Mouse (Mus musculus) hindbrain, embryonic 16.5 days (tissue): ENCODE measurements around the gene Olfr457. TPM values are rescaled to one million over a fixed set of nuclear protein-coding genes. Genes with fewer than 3 reads are reported as not detected.
"Not testable (repeated sequence)": the region's sequence is repeated elsewhere in the genome, so short reads cannot be mapped to it uniquely, and the experiment has no call there.

Source experiments
- ATAC-seq: fragments of 200-750 bp; cut with Nextera tagmentation; 2 replicates; pipeline ENCODE4 v1.8.0; 2017; ENCODE audit warnings: moderate TSS enrichment, moderate library complexity
- H3K27ac ChIP-seq: fragments of 300-500 bp; sonication (generic); 2 replicates; pipeline ENCODE4 v1.5.1; 2014; ENCODE audit warnings: low read depth, mild to moderate bottlenecking, control low read depth, low read length, moderate library complexity
- H3K27me3 ChIP-seq: fragments of 300-500 bp; sonication (generic); replicated peaks from 2 replicates; pipeline ENCODE4 v1.6.1; 2014; ENCODE audit warnings: low read length; ENCODE audit not compliant: control insufficient read depth, insufficient read depth
- H3K36me3 ChIP-seq: fragments of 300-500 bp; sonication (generic); 2 replicates; pipeline ENCODE4 v1.6.1; 2014; ENCODE audit warnings: mild to moderate bottlenecking, low read length, moderate library complexity, mixed read lengths; ENCODE audit not compliant: control insufficient read depth, insufficient read depth
- H3K4me1 ChIP-seq: fragments of 300-500 bp; sonication (generic); 2 replicates; pipeline ENCODE4 v1.6.1; 2014; ENCODE audit warnings: low read depth, low read length; ENCODE audit not compliant: control insufficient read depth, insufficient read depth
- H3K4me2 ChIP-seq: fragments of 300-500 bp; sonication (generic); 2 replicates; pipeline ENCODE4 v1.6.1; 2014; ENCODE audit warnings: mild to moderate bottlenecking, low read length, control low read depth, moderate library complexity
- H3K4me3 ChIP-seq: fragments of 300-500 bp; sonication (generic); 2 replicates; pipeline ENCODE4 v1.5.1; 2014; ENCODE audit warnings: mild to moderate bottlenecking, low read length, control low read depth, moderate library complexity
- H3K9ac ChIP-seq: fragments of 300-500 bp; sonication (generic); 2 replicates; pipeline ENCODE4 v1.6.1; 2014; ENCODE audit warnings: low read depth, mild to moderate bottlenecking, control low read depth, low read length, moderate library complexity
- H3K9me3 ChIP-seq: fragments of 300-500 bp; sonication (generic); 2 replicates; pipeline ENCODE4 v1.6.1; 2014; ENCODE audit warnings: mild to moderate bottlenecking, low read length, moderate library complexity; ENCODE audit not compliant: control insufficient read depth
- WGBS: fragments of 180-500 bp; shearing (Covaris S2); extraction: QIAGEN DNeasy Blood & Tissue Kit; methylation state at CpG from one replicate; pipeline ENCODE4 v1.1.7; 2014; 5-methylcytosine and 5-hydroxymethylcytosine counted together
- polyA plus RNA-seq: library from polyadenylated mRNA; unstranded; fragments of >200 nt; fragmentation: Nextera tagmentation; extraction: Ambion mirVana; gene quantifications from 2 replicates; pipeline ENCODE4 v1.2.1, GENCODE M21; 2015

The Olfr457 gene
- polyA plus RNA-seq = 0.12 TPM in 1 of 2 replicates, not detected in the other

- WGBS = 81% methylated on average over 1 of the region's 1 CpGs
- Histone ChIP-seq H3K4me3 (no peak within 1 kb of the TSS), H3K9me3 (no peaks in the 10 kb centered on the region), H3K27ac (no peak within 1 kb of the TSS), H3K27me3 (no peaks in the 10 kb centered on the region), H3K4me2 (no peak within 1 kb of the TSS), H3K9ac (no peak within 1 kb of the TSS), H3K4me1 (no peaks in the 10 kb centered on the region), H3K36me3 (no peaks in the 10 kb centered on the region)
- ATAC-seq = no peak
These were observed at the start of gene Olfr457 for GRCm38 (mm10) chr6:42476235-42476634. Gene Olfr457 (minus strand): TSS chr6:42476335.

DNA sequence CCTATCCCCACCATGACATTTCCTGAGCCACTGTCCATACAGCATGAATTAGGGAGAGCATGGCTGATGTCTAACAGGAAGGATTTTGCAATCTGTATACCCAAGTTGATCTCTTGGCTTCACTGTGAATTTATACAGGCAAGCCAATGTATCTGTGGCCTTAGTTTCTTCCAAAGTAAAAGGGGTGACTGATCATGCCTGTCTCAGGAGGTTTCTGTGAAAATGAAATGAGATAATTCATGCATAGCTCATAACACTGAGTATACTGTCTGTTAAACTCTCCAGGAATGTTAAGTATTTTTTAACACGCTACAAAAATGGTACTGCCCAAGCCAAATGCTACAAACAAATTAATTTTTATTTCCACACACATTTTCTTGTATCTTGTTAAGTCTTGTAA lies 37.3 kb upstream of the Olfr457 start:
- H3K9me3 ChIP-seq = no peaks in the 10 kb centered on the region
- no peaks in the 10 kb centered on the region for H3K36me3 ChIP-seq
- WGBS = 80% methylated on average over 1 of the region's 1 CpGs
- H3K4me2 ChIP-seq = no peak overlapping the region
- H3K27me3 ChIP-seq = no peaks in the 10 kb centered on the region
- no peak for ATAC-seq
- H3K4me3 ChIP-seq = no peak overlapping the region
- no peak overlapping the region for H3K27ac ChIP-seq
- no peak overlapping the region for H3K9ac ChIP-seq
- H3K4me1 ChIP-seq = no peaks in the 10 kb centered on the region

- ATAC-seq = no peak
These were observed 33.2 kb upstream of the Olfr457 start for GRCm38 (mm10) chr6:42509311-42509710.

GRCm38 (mm10) chr6:42503478-42503877 lies 27.3 kb upstream of the Olfr457 start:
- WGBS = 78% methylated on average over 2 of the region's 2 CpGs
- Histone ChIP-seq H3K4me2 (no peak overlapping the region), H3K4me3 (no peak overlapping the region), H3K4me1 (no peaks in the 10 kb centered on the region), H3K9ac (no peak overlapping the region), H3K9me3 (no peaks in the 10 kb centered on the region), H3K27me3 (no peaks in the 10 kb centered on the region), H3K36me3 (no peaks in the 10 kb centered on the region), H3K27ac (no peak overlapping the region)
- no peak for ATAC-seq

More at GRCm38 (mm10) chr6:42509311-42509710, 33.2 kb upstream of the Olfr457 start:
- no peaks in the 10 kb centered on the region for H3K27me3 ChIP-seq
- H3K4me3 ChIP-seq = no peak overlapping the region
- H3K4me1 ChIP-seq = no peaks in the 10 kb centered on the region
- no peaks in the 10 kb centered on the region for H3K9me3 ChIP-seq
- H3K36me3 ChIP-seq = no peaks in the 10 kb centered on the region
- no peak overlapping the region for H3K4me2 ChIP-seq
- no peak overlapping the region for H3K9ac ChIP-seq
- no peak overlapping the region for H3K27ac ChIP-seq

DNA sequence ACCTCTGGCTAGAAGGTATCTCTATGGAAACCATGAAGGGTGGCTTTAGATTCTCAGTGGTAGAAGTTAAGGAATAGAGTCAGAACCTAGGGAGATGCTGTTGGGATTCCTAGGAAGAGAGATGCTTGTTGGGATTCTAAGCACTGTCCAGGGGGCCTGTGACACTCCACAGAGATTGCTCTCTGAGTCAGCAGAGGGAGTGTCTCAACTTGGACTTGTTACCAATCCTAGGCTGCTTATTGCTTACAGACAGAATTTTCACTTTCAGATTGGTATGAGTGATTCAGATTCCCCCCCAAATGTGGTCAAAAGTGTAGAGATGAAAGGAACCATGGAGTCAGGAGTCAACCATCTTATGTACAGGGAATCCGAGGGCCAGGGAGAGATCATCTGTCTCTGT lies 13.6 kb upstream of the Olfr457 start:
- no peak overlapping the region for H3K4me2 ChIP-seq
- no peaks in the 10 kb centered on the region for H3K9me3 ChIP-seq
- no peaks in the 10 kb centered on the region for H3K4me1 ChIP-seq
- no peak for ATAC-seq
- H3K27ac ChIP-seq = no peak overlapping the region
- H3K36me3 ChIP-seq = no peaks in the 10 kb centered on the region
- no peak overlapping the region for H3K9ac ChIP-seq
- H3K27me3 ChIP-seq = no peaks in the 10 kb centered on the region
- H3K4me3 ChIP-seq = no peak overlapping the region
- 67% methylated on average over 1 of the region's 1 CpGs for WGBS

GRCm38 (mm10) chr6:42487114-42487513 lies 11.0 kb upstream of the Olfr457 start, which contains the start of gene Olfr456:
Gene Olfr456 (minus strand): TSS chr6:42487214.
- H3K4me2 ChIP-seq = no peak within 1 kb of the TSS
- no peaks in the 10 kb centered on the region for H3K36me3 ChIP-seq
- H3K27me3 ChIP-seq = no peaks in the 10 kb centered on the region
- no peak within 1 kb of the TSS for H3K27ac ChIP-seq
- no peak within 1 kb of the TSS for H3K4me3 ChIP-seq
- no peaks in the 10 kb centered on the region for H3K9me3 ChIP-seq
- WGBS = 89% methylated on average over 1 of the region's 1 CpGs
- no peak for ATAC-seq
- H3K9ac ChIP-seq = no peak within 1 kb of the TSS
- no peaks in the 10 kb centered on the region for H3K4me1 ChIP-seq

GRCm38 (mm10) chr6:42484633-42485032 lies 8.5 kb upstream of the Olfr457 start:
- Histone ChIP-seq H3K4me1 (no peaks in the 10 kb centered on the region), H3K27me3 (no peaks in the 10 kb centered on the region), H3K36me3 (no peaks in the 10 kb centered on the region), H3K27ac (no peak overlapping the region), H3K4me3 (no peak overlapping the region), H3K4me2 (no peak overlapping the region), H3K9me3 (no peaks in the 10 kb centered on the region), H3K9ac (no peak overlapping the region)
- ATAC-seq = no peak

- H3K4me2 ChIP-seq, H3K4me3 ChIP-seq, H3K27ac ChIP-seq, H3K27me3 ChIP-seq, H3K36me3 ChIP-seq, H3K9ac ChIP-seq, H3K9me3 ChIP-seq, ATAC-seq, H3K4me1 ChIP-seq: not testable (repeated sequence)
- WGBS = 96% methylated on average over 4 of the region's 4 CpGs
These were observed 4.8 kb downstream of the Olfr457 start for GRCm38 (mm10) chr6:42471298-42471697.

DNA sequence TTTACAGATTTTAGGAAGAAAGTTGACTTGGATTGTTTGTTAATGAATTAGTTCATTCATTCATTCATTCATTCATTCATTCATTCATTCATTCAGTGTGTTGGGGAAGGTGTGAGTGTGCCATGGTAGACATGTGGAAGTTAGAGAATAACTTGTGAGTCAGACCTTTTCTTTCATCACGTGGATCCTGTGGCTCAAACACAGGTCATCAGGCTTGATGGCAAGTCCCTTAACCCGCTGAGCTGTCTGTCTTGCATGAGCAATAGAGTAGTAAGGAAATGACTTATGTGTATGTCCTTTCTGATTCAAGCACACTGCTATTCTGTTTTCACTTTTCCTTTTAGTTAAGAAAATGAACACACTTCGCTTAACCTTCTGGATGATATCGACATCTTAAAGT lies 5.6 kb downstream of the Olfr457 start:
- no peaks in the 10 kb centered on the region for H3K36me3 ChIP-seq
- no peak overlapping the region for H3K9ac ChIP-seq
- 94% methylated on average over 4 of the region's 4 CpGs for WGBS
- no peak overlapping the region for H3K4me3 ChIP-seq
- H3K4me2 ChIP-seq = no peak overlapping the region
- no peak for ATAC-seq
- H3K27ac ChIP-seq = no peak overlapping the region
- no peaks in the 10 kb centered on the region for H3K27me3 ChIP-seq
- H3K4me1 ChIP-seq = no peaks in the 10 kb centered on the region
- no peaks in the 10 kb centered on the region for H3K9me3 ChIP-seq

GRCm38 (mm10) chr6:42465096-42465495 lies 11.0 kb downstream of the Olfr457 start, which contains the start of gene Olfr458:
Gene Olfr458 (minus strand): TSS chr6:42465196.
- H3K27me3 ChIP-seq = no peaks in the 10 kb centered on the region
- H3K4me2 ChIP-seq = no peak within 1 kb of the TSS
- no peaks in the 10 kb centered on the region for H3K36me3 ChIP-seq
- H3K9ac ChIP-seq = no peak within 1 kb of the TSS
- H3K9me3 ChIP-seq = no peaks in the 10 kb centered on the region
- WGBS = 83% methylated on average over 1 of the region's 1 CpGs
- H3K4me1 ChIP-seq = no peaks in the 10 kb centered on the region
- no peak for ATAC-seq
- H3K4me3 ChIP-seq = no peak within 1 kb of the TSS
- H3K27ac ChIP-seq = no peak within 1 kb of the TSS
